Mouse (Mus musculus) liver, adult 2 months (tissue): Measurements from ENCODE around the gene Il12rb2.

Source experiments
- CTCF ChIP-seq: fragments of 200-500 bp; IDR thresholded peaks from 2 replicates; pipeline ENCODE4 v1.5.1; 2011; ENCODE audit warnings: low read depth, low read length, control low read depth
- POLR2A ChIP-seq: fragments of 200-500 bp; IDR thresholded peaks from 2 replicates; pipeline ENCODE4 v1.6.1; 2011; ENCODE audit warnings: low read length, control low read depth; ENCODE audit not compliant: insufficient read depth; ENCODE audit errors: extremely low read depth

- no peak for TF ChIP-seq CTCF
- TF ChIP-seq POLR2A, result no peak
These were observed 73.5 kb downstream of the Il12rb2 start for GRCm38 (mm10) chr6:67302471-67302870.
